In the genomic region with DNA sequence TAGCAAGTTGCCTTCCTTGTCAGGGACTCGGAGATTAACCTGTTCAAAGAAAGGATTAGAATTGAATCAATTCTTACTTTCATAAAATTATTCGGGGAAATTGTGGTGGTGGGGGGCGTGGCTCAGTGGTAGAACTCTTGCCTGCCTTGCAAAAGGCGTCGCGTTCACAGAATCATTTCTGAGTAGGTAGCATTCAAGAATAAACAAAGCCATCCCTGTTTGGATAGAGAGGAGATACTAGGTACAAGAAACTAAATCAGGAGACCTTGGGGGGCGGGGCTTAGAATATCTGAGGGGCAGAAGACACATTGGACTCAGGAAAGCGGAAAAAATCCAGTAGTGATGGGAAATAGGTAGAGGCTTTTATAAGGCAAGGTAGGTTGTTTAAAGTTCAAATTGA, we compare ENCODE assay signal across 8 mouse cellular contexts. TPM values are rescaled to one million over a fixed set of nuclear protein-coding genes. Genes with fewer than 3 reads are reported as not detected.
DNase-seq lines count a peak whose midpoint lies in the region; ATAC-seq lines count a peak whose summit lies in the region.

TSS of gene Tmx2 (minus strand) at position 125 of the 400 bp plus-strand sequence.

- H3K9ac ChIP-seq in midbrain, embryonic 13.5 days (replicated peaks): peak within 1 kb of the TSS; percentile 76

- H3K9me3 ChIP-seq in embryonic facial prominence, embryonic 10.5 days: no peaks in the 10 kb centered on the region
- no peaks in the 10 kb centered on the region for H3K9me3 ChIP-seq in heart, embryonic 10.5 days
- no peaks in the 10 kb centered on the region for H3K9me3 ChIP-seq in midbrain, embryonic 13.5 days

- peaks cover 25% of the 10 kb centered on the region for H3K4me1 ChIP-seq in embryonic facial prominence, embryonic 10.5 days
- H3K4me1 ChIP-seq in heart, embryonic 10.5 days: peaks cover 27% of the 10 kb centered on the region
- peaks cover 29% of the 10 kb centered on the region for H3K4me1 ChIP-seq in midbrain, embryonic 13.5 days (replicated peaks)

- peak within 1 kb of the TSS; percentile 82 for H3K27ac ChIP-seq in embryonic facial prominence, embryonic 10.5 days (replicated peaks)
- peak within 1 kb of the TSS; percentile 90 for H3K27ac ChIP-seq in heart, embryonic 10.5 days
- peak within 1 kb of the TSS; percentile 31 for H3K27ac ChIP-seq in midbrain, embryonic 13.5 days

- H3K4me2 ChIP-seq in midbrain, embryonic 13.5 days (replicated peaks): peak within 1 kb of the TSS; percentile 72

- DNase-seq in thymus, postnatal 14 days: peak; percentile 21
- no peak for DNase-seq in thymus, postnatal 10 days (ENCODE audit: low spot score in 2 of 2)
- no peak for DNase-seq in embryonic facial prominence, embryonic 10.5 days (ENCODE audit: low spot score)
- DNase-seq in heart, embryonic 10.5 days (ENCODE audit: low spot score): no peak
- no peak for DNase-seq in layer of hippocampus, postnatal 25 days (ENCODE audit: extremely low spot score in 1 of 2, low spot score in 1 of 2)
- no peak for DNase-seq in frontal cortex, postnatal 10 days (ENCODE audit: low spot score in 2 of 2)
- no peak for DNase-seq in right cerebral cortex, postnatal 4 days

- H3K27me3 ChIP-seq in embryonic facial prominence, embryonic 10.5 days (replicated peaks; ENCODE audit: low read depth, poor library complexity, severe bottlenecking): no peaks in the 10 kb centered on the region
- no peaks in the 10 kb centered on the region for H3K27me3 ChIP-seq in heart, embryonic 10.5 days (ENCODE audit: insufficient read depth, poor library complexity, severe bottlenecking)
- no peaks in the 10 kb centered on the region for H3K27me3 ChIP-seq in midbrain, embryonic 13.5 days

- H3K36me3 ChIP-seq in embryonic facial prominence, embryonic 10.5 days (replicated peaks): peaks cover 63% of the 10 kb centered on the region
- H3K36me3 ChIP-seq in heart, embryonic 10.5 days: peaks cover 29% of the 10 kb centered on the region
- H3K36me3 ChIP-seq in midbrain, embryonic 13.5 days: peaks cover 33% of the 10 kb centered on the region

- ATAC-seq in midbrain, embryonic 13.5 days: no peak

- 19% methylated on average over 8 of the region's 8 CpGs for WGBS in embryonic facial prominence, embryonic 10.5 days
- WGBS in heart, embryonic 10.5 days: 17% methylated on average over 8 of the region's 8 CpGs
- 18% methylated on average over 8 of the region's 8 CpGs for WGBS in midbrain, embryonic 13.5 days

- H3K4me3 ChIP-seq in embryonic facial prominence, embryonic 10.5 days: peak within 1 kb of the TSS; percentile 73
- peak within 1 kb of the TSS; percentile 90 for H3K4me3 ChIP-seq in heart, embryonic 10.5 days
- H3K4me3 ChIP-seq in midbrain, embryonic 13.5 days (replicated peaks): peak within 1 kb of the TSS; percentile 96

RNA-seq across cellular contexts. Expression of gene Tmx2, which starts in this region (rescaled TPM):
- polyA plus RNA-seq in embryonic facial prominence, embryonic 10.5 days (2016; fragmentation: Nextera tagmentation; extraction: Ambion mirVana): 135 and 137 TPM in 2 replicates
- polyA plus RNA-seq in heart, embryonic 10.5 days (2016; fragmentation: Nextera tagmentation; extraction: Ambion mirVana): 172 and 182 TPM in 2 replicates
- total RNA-seq in layer of hippocampus, postnatal 25 days (2021): 100 to 1,000 TPM; 217 to 249 TPM
- 226 and 249 TPM in 2 replicates for polyA plus RNA-seq in midbrain, embryonic 13.5 days (2015; fragmentation: Nextera tagmentation; extraction: Ambion mirVana)

Comparison
In these comparisons a context has a peak if more than half of its experiments do, and no peak if none do; other contexts are left out.
1. H3K27ac ChIP-seq: peak in every context shown above with its lines; median percentile 90 in heart, embryonic 10.5 days; 82 in embryonic facial prominence, embryonic 10.5 days; 31 in midbrain, embryonic 13.5 days.